Mouse (Mus musculus) ES-E14 (cell line): Measurements from ENCODE around the gene Sapcd1.

Experiments used
- CHD2 ChIP-seq: IDR thresholded peaks from 2 replicates; pipeline ENCODE4 v1.6.1; 2014; ENCODE audit warnings: mild to moderate bottlenecking, low read depth, low read length, inconsistent platforms
- HCFC1 ChIP-seq: IDR thresholded peaks from 2 replicates; pipeline ENCODE4 v1.6.1; 2012; ENCODE audit warnings: low read length, inconsistent platforms, borderline replicate concordance; ENCODE audit not compliant: insufficient read depth
- ZC3H11A ChIP-seq: IDR thresholded peaks from 2 replicates; pipeline ENCODE4 v1.6.1; 2012; ENCODE audit warnings: low read depth, mild to moderate bottlenecking, inconsistent platforms, low read length, borderline replicate concordance
- ZNF384 ChIP-seq: IDR thresholded peaks from 2 replicates; pipeline ENCODE4 v1.6.1; 2012; ENCODE audit warnings: low read depth, low read length, inconsistent platforms

- TF ChIP-seq ZC3H11A (no peak), CHD2 (no peak), ZNF384 (no peak), HCFC1 (no peak)
Observed at GRCm38 (mm10) chr17:34998526-34999430, 29.0 kb downstream of the Sapcd1 start.
